Mouse (Mus musculus): ENCODE results near the gene Cd2ap. TPM values are rescaled to one million over a fixed set of nuclear protein-coding genes. Genes with fewer than 3 reads are reported as not detected.

Gene Cd2ap
- polyA plus RNA-seq, 1 experiment from 2014 or later: 10.7 TPM

GRCm38 (mm10) chr17:42745657-42746420, 130.6 kb downstream of the Cd2ap start:
- DNase-seq (ENCODE audit: low spot score, missing footprints) (no peak), ATAC-seq (ENCODE audit: low FRiP score) (no peak)
- Histone ChIP-seq H3K9me3 (ENCODE audit: control insufficient read depth, low read length) (no peaks in the 10 kb centered on the region), H3K4me1 (ENCODE audit: control insufficient read depth, insufficient read depth, low read length) (no peaks in the 10 kb centered on the region), H3K4me2 (no peak overlapping the region), H3K36me3 (ENCODE audit: control insufficient read depth, insufficient read depth, low read length) (no peaks in the 10 kb centered on the region), H3K9ac (ENCODE audit: low read length) (no peak overlapping the region), H3K4me3 (ENCODE audit: low read depth, low read length) (no peak overlapping the region), H3K27me3 (ENCODE audit: control insufficient read depth, insufficient read depth, low read length) (no peaks in the 10 kb centered on the region), H3K27ac (ENCODE audit: low read depth, low read length) (no peak overlapping the region)
- WGBS: 86% methylated on average over 6 of the region's 6 CpGs

Other genes starting within 250 kb of the Cd2ap start
- 0.06 TPM in 1 of 2 replicates, not detected in the other for gene Adgrf4, start 184.4 kb downstream of the Cd2ap start, polyA plus RNA-seq (2014; fragmentation: Nextera tagmentation; extraction: Ambion mirVana)
- 0.08 and 0.10 TPM in 2 replicates for gene Adgrf2, start 134.5 kb downstream of the Cd2ap start, polyA plus RNA-seq (2014; fragmentation: Nextera tagmentation; extraction: Ambion mirVana)
- 27.6 and 29.4 TPM in 2 replicates for gene Tnfrsf21, start 139.9 kb upstream of the Cd2ap start, polyA plus RNA-seq (2014; fragmentation: Nextera tagmentation; extraction: Ambion mirVana)

All from midbrain, embryonic 11.5 days (tissue).